Mouse (Mus musculus) CH12.LX (cell line): ENCODE measurements around the gene Krtap4-9.

Source experiments
- CTCF ChIP-seq, 2 experiments: IDR thresholded peaks in 1 of 2; conservative IDR thresholded peaks in 1 of 2; 2 replicates each; pipeline ENCODE4 v1.5.1; 2011 to 2012; ENCODE audit warnings: low read depth in 2 of 2, low read length in 2 of 2, improper control_type of control experiment in 1 of 2, inconsistent platforms in 1 of 2, mild to moderate bottlenecking in 1 of 2, moderate library complexity in 1 of 2
- EP300 ChIP-seq: IDR thresholded peaks from 2 replicates; pipeline ENCODE4 v1.6.1; 2011; ENCODE audit warnings: low read length, improper control_type of control experiment
- ETS1 ChIP-seq: conservative IDR thresholded peaks from 2 replicates; pipeline ENCODE4 v1.6.1; 2012; ENCODE audit warnings: low read depth, mild to moderate bottlenecking, inconsistent platforms, low read length, improper control_type of control experiment, moderate library complexity
- NRF1 ChIP-seq: IDR thresholded peaks from 2 replicates; pipeline ENCODE4 v1.6.1; 2014; ENCODE audit warnings: low read depth, mild to moderate bottlenecking, inconsistent platforms, low read length, improper control_type of control experiment, moderate library complexity
- POLR2A ChIP-seq: IDR thresholded peaks from 2 replicates; pipeline ENCODE4 v1.6.1; 2011; ENCODE audit warnings: low read depth, mild to moderate bottlenecking, improper control_type of control experiment, low read length
- TCF12 ChIP-seq: IDR thresholded peaks from 2 replicates; pipeline ENCODE4 v1.6.1; 2014; ENCODE audit warnings: low read depth, mild to moderate bottlenecking, inconsistent platforms, low read length, improper control_type of control experiment
- USF1 ChIP-seq: IDR thresholded peaks from 2 replicates; pipeline ENCODE4 v1.6.1; 2014; ENCODE audit warnings: low read depth, mild to moderate bottlenecking, inconsistent platforms, low read length, improper control_type of control experiment
- ZC3H11A ChIP-seq: IDR thresholded peaks from 2 replicates; pipeline ENCODE4 v1.6.1; 2012; ENCODE audit warnings: low read depth, mild to moderate bottlenecking, inconsistent platforms, low read length, improper control_type of control experiment

GRCm38 (mm10) chr11:99743985-99744384, 41.0 kb upstream of the Krtap4-9 start:
- no peak for TF ChIP-seq POLR2A
- no peak for TF ChIP-seq CTCF (conservative IDR thresholded peaks at IDR 0.05 in 1 of 2, IDR thresholded peaks at IDR 0.05 in 1 of 2; ENCODE audit: low read depth in 2 of 2, low read length in 2 of 2)
- no peak for TF ChIP-seq ETS1
- TF ChIP-seq NRF1: no peak
- no peak for TF ChIP-seq TCF12
- TF ChIP-seq USF1: no peak
- TF ChIP-seq EP300: no peak
- no peak for TF ChIP-seq ZC3H11A
